Mouse (Mus musculus) lung, postnatal 0 days (tissue): ENCODE measurements around the gene Ryr3.

Experiments
- CTCF ChIP-seq: IDR thresholded peaks from 2 replicates; pipeline ENCODE4 v1.5.1; 2016; ENCODE audit warnings: antibody characterized with exemption, mild to moderate bottlenecking
- EP300 ChIP-seq: IDR thresholded peaks from 2 replicates; pipeline ENCODE4 v1.6.1; 2016; ENCODE audit warnings: antibody characterized with exemption, mild to moderate bottlenecking, control low read depth

GRCm38 (mm10) chr2:112762006-112762405 lies 454.9 kb downstream of the Ryr3 start:
- no peak for TF ChIP-seq CTCF
- TF ChIP-seq EP300 = no peak
